Mouse (Mus musculus): Measurements from ENCODE around the gene Gpr146. TPM values are rescaled to one million over a fixed set of nuclear protein-coding genes. Genes with fewer than 3 reads are reported as not detected.

Gene Gpr146
- polyA plus RNA-seq, 1 experiment from 2014 or later = 2.5 TPM

DNA sequence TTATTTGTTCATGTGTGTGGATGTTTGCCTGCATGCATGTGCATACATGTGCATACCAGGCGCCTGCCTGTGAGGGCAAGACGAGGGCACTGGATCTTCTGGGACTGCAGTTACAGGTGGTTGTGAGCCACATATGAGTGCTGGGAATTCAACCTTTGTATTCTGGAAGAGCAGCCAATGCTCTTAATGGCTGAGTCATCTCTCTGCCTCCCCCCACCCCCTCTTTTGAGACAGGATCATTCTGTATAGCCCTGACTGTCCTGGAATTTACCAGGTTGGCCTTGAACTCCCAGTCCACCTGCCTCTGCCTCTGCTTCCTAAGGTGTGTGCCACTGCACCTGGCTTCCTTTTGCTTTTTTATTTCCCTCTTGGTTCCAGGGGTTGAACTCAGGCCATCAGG lies 2.7 kb upstream of the Gpr146 start:
- Histone ChIP-seq H3K27me3 (replicated peaks; ENCODE audit: control insufficient read depth, insufficient read depth, low read length) (no peaks in the 10 kb centered on the region), H3K36me3 (ENCODE audit: control insufficient read depth, insufficient read depth, low read length) (no peaks in the 10 kb centered on the region), H3K9ac (ENCODE audit: low read depth, low read length) (no peak overlapping the region), H3K9me3 (ENCODE audit: control insufficient read depth, low read length) (no peaks in the 10 kb centered on the region), H3K4me1 (ENCODE audit: control insufficient read depth, insufficient read depth, low read length) (peaks cover 42% of the 10 kb centered on the region), H3K27ac (ENCODE audit: low read length) (no peak overlapping the region; the same call in 1 of the 2 replicates), H3K4me3 (ENCODE audit: low read length) (no peak overlapping the region), H3K4me2 (ENCODE audit: low read depth, low read length) (no peak overlapping the region)
- 83% methylated on average over 2 of the region's 2 CpGs for WGBS
- ATAC-seq = no peak

DNA sequence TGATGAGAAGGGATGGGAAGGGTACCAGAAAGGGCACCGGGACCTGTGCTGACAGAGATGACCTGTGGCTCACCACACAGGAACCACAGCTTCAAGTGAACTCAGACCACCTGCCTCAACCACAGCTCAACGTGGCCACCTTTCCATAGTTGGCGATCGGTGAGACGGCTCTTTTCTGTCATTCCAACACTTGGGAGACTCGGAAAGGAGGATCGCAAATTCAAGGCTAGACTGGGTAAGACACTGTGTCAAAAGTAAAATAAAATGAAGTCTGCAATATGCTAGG lies 717 bp downstream of the Gpr146 start:
- Histone ChIP-seq H3K36me3 (ENCODE audit: control insufficient read depth, insufficient read depth, low read length) (no peaks in the 10 kb centered on the region), H3K4me1 (ENCODE audit: control insufficient read depth, insufficient read depth, low read length) (peaks cover 54% of the 10 kb centered on the region), H3K27ac (ENCODE audit: low read length) (peak overlapping the region; percentile 52; the same call in 1 of the 2 replicates), H3K9me3 (ENCODE audit: control insufficient read depth, low read length) (no peaks in the 10 kb centered on the region), H3K4me3 (ENCODE audit: low read length) (no peak overlapping the region), H3K27me3 (replicated peaks; ENCODE audit: control insufficient read depth, insufficient read depth, low read length) (no peaks in the 10 kb centered on the region), H3K9ac (ENCODE audit: low read depth, low read length) (no peak overlapping the region), H3K4me2 (ENCODE audit: low read depth, low read length) (no peak overlapping the region)
- WGBS = 87% methylated on average over 7 of the region's 7 CpGs
- ATAC-seq = no peak

DNA sequence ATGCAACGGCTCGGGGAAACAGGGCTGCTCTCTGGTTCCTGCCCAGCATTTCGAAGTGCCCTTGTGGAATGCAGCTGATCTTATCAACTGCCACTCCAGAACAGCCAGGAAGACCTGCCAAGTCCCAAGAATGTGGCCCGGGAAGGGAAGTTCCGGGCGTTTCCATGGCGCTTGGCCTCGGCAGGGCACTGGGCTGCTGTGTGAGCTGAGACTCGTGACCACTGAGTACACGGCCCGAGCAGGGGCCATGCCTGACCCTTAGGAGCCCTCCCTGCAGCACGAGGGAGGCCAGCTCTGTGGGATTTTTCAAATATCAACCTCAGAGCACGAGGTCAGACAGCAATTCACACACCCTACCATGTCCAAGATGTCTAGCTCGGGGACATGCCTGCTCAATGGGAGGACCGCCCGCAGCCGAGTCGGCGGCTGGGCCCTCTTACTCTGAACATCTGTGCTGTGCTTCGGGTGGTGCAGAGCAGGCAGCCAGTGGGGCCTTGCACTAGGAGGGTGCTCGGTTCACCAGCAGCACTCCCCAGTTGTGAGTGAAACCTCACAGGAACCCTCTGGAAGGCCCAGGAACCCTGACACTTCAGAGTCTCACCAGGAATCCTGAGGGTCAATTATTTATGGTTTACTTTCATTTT lies 1.6 kb downstream of the Gpr146 start:
- H3K9ac ChIP-seq (ENCODE audit: low read depth, low read length) = peak overlapping the region; percentile 43; the same call in 1 of the 2 replicates
- H3K4me1 ChIP-seq (ENCODE audit: control insufficient read depth, insufficient read depth, low read length) = peaks cover 52% of the 10 kb centered on the region
- peak overlapping the region; percentile 26; the same call in 1 of the 2 replicates for H3K4me2 ChIP-seq (ENCODE audit: low read depth, low read length)
- H3K27me3 ChIP-seq (replicated peaks; ENCODE audit: control insufficient read depth, insufficient read depth, low read length) = no peaks in the 10 kb centered on the region
- ATAC-seq = peak; percentile 30; the same call in 1 of the 2 replicates
- no peaks in the 10 kb centered on the region for H3K9me3 ChIP-seq (ENCODE audit: control insufficient read depth, low read length)
- no peak overlapping the region for H3K4me3 ChIP-seq (ENCODE audit: low read length)
- H3K27ac ChIP-seq (ENCODE audit: low read length) = peak overlapping the region; percentile 76
- WGBS = 33% methylated on average over 21 of the region's 21 CpGs
- no peaks in the 10 kb centered on the region for H3K36me3 ChIP-seq (ENCODE audit: control insufficient read depth, insufficient read depth, low read length)

DNA sequence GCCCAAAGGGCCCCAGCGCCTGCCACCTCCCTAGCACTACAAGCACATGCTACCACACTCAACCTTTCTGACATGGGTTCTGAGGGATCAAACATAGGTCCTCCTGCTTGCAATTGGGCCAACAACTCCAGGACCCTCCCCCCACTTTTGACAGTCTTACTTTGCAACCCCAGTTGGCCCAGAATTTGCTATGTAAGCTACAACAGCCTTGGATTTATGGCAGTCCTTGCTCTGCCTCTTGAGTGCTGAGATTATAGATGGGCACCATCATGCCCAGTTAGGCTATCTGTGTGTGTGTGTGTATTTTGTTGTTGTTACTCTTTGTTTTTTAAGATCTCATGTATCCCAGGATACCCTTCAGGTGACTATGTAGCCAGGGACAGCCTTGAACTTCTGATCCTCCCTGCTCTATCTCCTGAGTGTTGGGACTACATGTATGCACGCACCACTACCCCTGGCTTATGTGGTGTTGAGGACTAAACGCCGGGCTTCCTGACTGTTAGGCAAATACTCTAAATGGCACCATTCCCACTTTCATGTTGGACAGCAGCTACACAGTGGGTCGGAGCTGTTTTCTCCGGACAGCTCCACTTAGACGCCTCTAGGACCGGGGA lies 2.4 kb downstream of the Gpr146 start:
- no peaks in the 10 kb centered on the region for H3K27me3 ChIP-seq (replicated peaks; ENCODE audit: control insufficient read depth, insufficient read depth, low read length)
- peak overlapping the region; percentile 44 for H3K9ac ChIP-seq (ENCODE audit: low read depth, low read length)
- H3K4me3 ChIP-seq (ENCODE audit: low read length) = peak overlapping the region; percentile 69
- H3K9me3 ChIP-seq (ENCODE audit: control insufficient read depth, low read length) = no peaks in the 10 kb centered on the region
- no peak; the same call in 1 of the 2 replicates for ATAC-seq
- WGBS = 16% methylated on average over 8 of the region's 8 CpGs
- H3K4me1 ChIP-seq (ENCODE audit: control insufficient read depth, insufficient read depth, low read length) = peaks cover 55% of the 10 kb centered on the region
- H3K4me2 ChIP-seq (ENCODE audit: low read depth, low read length) = peak overlapping the region; percentile 93
- H3K27ac ChIP-seq (ENCODE audit: low read length) = peak overlapping the region; percentile 63
- no peaks in the 10 kb centered on the region for H3K36me3 ChIP-seq (ENCODE audit: control insufficient read depth, insufficient read depth, low read length)

DNA sequence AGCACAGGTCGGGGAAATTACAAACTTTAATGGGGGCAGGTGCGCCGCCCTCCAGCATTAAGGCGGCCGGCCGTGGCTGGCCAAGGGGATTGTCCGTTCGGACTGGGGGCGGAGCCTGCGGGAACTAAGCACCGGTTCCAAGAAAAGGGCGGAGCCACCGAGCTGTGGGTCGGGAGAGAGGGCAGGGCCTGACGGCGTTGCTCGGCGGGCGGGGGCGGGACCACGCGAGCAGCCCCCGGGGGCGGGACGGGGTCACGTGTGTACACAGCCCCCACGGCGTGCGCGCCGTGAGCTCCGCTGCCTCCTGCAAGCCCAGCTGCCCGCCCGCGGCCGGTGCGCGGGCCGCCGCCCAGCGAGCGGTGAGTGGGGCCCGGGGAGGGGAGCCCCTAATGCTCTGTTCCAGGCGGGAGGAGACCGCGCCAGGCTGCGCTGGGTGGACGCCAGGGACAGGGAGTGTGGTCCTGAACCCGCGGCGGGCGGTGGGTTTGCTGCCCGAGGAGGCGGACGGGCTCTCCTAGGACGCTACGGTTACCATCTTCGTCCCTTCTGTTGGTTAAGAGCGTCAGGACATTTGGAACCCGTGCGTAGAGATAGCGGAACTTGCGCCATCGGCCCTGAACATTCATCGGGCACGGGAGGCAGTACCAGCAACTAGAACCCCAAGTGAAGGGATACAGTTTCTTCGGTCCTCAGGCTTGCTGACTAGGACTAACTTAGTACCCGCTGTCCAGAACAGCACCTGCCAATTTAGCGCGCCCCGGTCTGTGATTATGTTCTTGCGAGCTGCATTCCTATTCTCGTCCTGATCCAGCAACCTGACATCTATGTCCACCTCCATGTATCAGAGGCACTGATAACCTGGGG lies 3.1 kb downstream of the Gpr146 start:
- Histone ChIP-seq H3K9me3 (ENCODE audit: control insufficient read depth, low read length) (no peaks in the 10 kb centered on the region), H3K4me3 (ENCODE audit: low read length) (peak overlapping the region; percentile 69), H3K4me2 (ENCODE audit: low read depth, low read length) (peak overlapping the region; percentile 93), H3K27me3 (replicated peaks; ENCODE audit: control insufficient read depth, insufficient read depth, low read length) (no peaks in the 10 kb centered on the region), H3K36me3 (ENCODE audit: control insufficient read depth, insufficient read depth, low read length) (no peaks in the 10 kb centered on the region), H3K27ac (ENCODE audit: low read length) (peak overlapping the region; percentile 63), H3K9ac (ENCODE audit: low read depth, low read length) (peak overlapping the region; percentile 76), H3K4me1 (ENCODE audit: control insufficient read depth, insufficient read depth, low read length) (peaks cover 55% of the 10 kb centered on the region)
- peak; percentile 81 for ATAC-seq
- 1% methylated on average over 68 of the region's 73 CpGs for WGBS

DNA sequence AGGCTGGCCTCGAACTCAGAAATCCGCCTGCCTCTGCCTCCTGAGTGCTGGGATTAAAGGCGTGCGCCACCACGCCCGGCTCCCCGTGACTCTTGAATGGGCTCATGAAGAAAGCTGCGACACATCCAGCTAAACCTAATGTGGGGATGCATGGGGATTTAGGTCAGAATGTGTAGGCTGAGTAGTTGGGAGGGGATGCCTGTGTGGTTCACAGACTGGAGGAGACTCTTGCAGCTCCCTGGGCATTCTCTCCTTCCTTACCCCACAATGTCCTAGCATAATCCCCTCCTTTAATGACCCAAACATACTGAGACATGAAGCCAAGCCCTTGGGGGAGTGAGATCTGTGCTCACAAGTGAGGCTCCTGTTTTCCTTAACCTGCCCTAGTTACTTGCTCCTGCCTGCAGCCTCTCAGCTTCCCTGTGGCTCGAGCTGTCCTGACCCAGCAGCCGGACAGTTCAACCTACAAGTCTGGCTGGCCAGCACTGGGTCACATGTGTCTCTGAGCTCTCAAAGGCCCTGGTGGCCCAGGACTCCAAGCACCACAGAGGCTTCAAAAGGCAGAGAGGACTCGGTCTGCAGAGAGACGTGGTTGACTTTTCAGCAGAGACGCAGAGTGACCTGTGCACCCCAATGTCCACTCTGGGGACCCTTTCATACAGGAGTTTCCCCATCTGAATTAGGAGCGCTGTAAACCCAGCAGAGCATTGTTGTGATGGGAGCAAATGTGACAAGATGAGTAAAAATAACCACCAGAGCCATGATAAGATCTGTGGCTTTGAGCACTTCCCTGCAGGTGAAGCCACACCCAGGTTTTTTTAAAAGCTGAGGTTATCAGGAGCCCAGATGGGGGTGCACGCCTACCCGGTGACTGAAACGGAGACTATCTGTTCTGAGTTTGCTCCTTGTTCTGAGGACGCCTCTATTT lies 4.4 kb downstream of the Gpr146 start:
- Histone ChIP-seq H3K27ac (ENCODE audit: low read length) (peak overlapping the region; percentile 61; the same call in 1 of the 2 replicates), H3K9me3 (ENCODE audit: control insufficient read depth, low read length) (no peaks in the 10 kb centered on the region), H3K27me3 (replicated peaks; ENCODE audit: control insufficient read depth, insufficient read depth, low read length) (no peaks in the 10 kb centered on the region), H3K4me3 (ENCODE audit: low read length) (no peak overlapping the region), H3K4me1 (ENCODE audit: control insufficient read depth, insufficient read depth, low read length) (peaks cover 52% of the 10 kb centered on the region), H3K9ac (ENCODE audit: low read depth, low read length) (peak overlapping the region; percentile 14; the same call in 1 of the 2 replicates), H3K4me2 (ENCODE audit: low read depth, low read length) (0 out of 2 replicates have a peak overlapping the region, but pooled peaks have one; percentile 93), H3K36me3 (ENCODE audit: control insufficient read depth, insufficient read depth, low read length) (no peaks in the 10 kb centered on the region)
- ATAC-seq = peak; percentile 20; the same call in 1 of the 2 replicates
- WGBS = 77% methylated on average over 18 of the region's 18 CpGs

DNA sequence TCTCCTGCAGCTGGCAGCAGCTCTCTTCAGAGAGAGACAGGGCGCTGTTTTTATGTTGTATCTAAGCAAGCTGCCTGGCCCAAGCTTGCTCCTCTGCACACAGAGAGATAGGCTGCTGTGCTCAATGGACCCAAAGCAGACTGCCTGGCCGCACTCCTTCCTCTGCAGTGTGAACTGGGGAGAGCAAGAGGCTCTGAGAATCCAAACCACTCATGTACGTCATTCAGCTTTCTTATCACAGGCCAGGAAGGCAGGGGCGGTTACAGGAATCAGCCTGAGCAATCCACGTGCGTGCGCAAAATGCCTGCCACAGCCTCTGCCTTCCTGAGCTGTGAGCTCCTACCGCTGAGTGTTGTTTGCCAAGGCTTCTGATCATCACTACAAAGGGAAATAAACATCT lies 5.3 kb downstream of the Gpr146 start:
- Histone ChIP-seq H3K4me1 (ENCODE audit: control insufficient read depth, insufficient read depth, low read length) (peaks cover 42% of the 10 kb centered on the region), H3K9me3 (ENCODE audit: control insufficient read depth, low read length) (no peaks in the 10 kb centered on the region), H3K4me3 (ENCODE audit: low read length) (no peak overlapping the region), H3K4me2 (ENCODE audit: low read depth, low read length) (no peak overlapping the region), H3K36me3 (ENCODE audit: control insufficient read depth, insufficient read depth, low read length) (no peaks in the 10 kb centered on the region), H3K27ac (ENCODE audit: low read length) (peak overlapping the region; percentile 61; the same call in 1 of the 2 replicates), H3K27me3 (replicated peaks; ENCODE audit: control insufficient read depth, insufficient read depth, low read length) (no peaks in the 10 kb centered on the region), H3K9ac (ENCODE audit: low read depth, low read length) (peak overlapping the region; percentile 14)
- no peak for ATAC-seq
- 52% methylated on average over 8 of the region's 8 CpGs for WGBS

DNA sequence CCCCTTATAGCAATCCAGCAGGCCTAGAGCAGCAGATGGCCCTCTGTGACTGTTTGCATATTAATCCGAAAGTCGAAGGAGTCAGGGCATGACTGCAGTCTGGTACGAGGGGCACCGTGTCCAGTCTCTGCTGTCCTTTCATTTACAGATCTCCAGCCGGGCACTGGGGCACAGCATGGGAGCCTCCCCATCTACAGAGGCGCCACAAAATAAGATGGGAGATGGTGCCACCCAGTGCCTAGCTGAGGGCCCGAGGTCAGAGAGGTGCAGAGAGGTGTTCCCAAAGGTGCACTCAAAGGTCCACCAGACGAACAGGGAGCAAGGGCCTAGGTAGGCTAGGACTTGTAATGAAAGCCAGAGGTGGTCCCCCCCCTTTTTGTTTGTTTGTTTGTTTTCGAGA lies 5.7 kb downstream of the Gpr146 start:
- no peaks in the 10 kb centered on the region for H3K9me3 ChIP-seq (ENCODE audit: control insufficient read depth, low read length)
- ATAC-seq = no peak
- H3K4me1 ChIP-seq (ENCODE audit: control insufficient read depth, insufficient read depth, low read length) = peaks cover 41% of the 10 kb centered on the region
- H3K36me3 ChIP-seq (ENCODE audit: control insufficient read depth, insufficient read depth, low read length) = no peaks in the 10 kb centered on the region
- no peak overlapping the region for H3K4me3 ChIP-seq (ENCODE audit: low read length)
- H3K27me3 ChIP-seq (replicated peaks; ENCODE audit: control insufficient read depth, insufficient read depth, low read length) = no peaks in the 10 kb centered on the region
- no peak overlapping the region for H3K9ac ChIP-seq (ENCODE audit: low read depth, low read length)
- 0 out of 2 replicates have a peak overlapping the region, but pooled peaks have one; percentile 61 for H3K27ac ChIP-seq (ENCODE audit: low read length)
- no peak overlapping the region for H3K4me2 ChIP-seq (ENCODE audit: low read depth, low read length)
- 72% methylated on average over 9 of the region's 9 CpGs for WGBS
